Mouse (Mus musculus) heart, postnatal 0 days (tissue): Measurements from ENCODE around the gene Hapln3. TPM values are rescaled to one million over a fixed set of nuclear protein-coding genes. Genes with fewer than 3 reads are reported as not detected.

Source experiments
- ATAC-seq: fragments of 200-750 bp; cut with Nextera tagmentation; 2 replicates; pipeline ENCODE4 v1.8.0; 2017; ENCODE audit warnings: low read depth, moderate number of reproducible peaks, moderate library complexity; ENCODE audit not compliant: insufficient read depth
- DNase-seq: peaks from one replicate; pipeline ENCODE4 v3.0.0-alpha.2; 2016; ENCODE audit warnings: low spot score
- H3K27ac ChIP-seq: fragments of 300-500 bp; sonication (generic); 2 replicates; pipeline ENCODE4 v1.5.1; 2014; ENCODE audit warnings: low read depth, mild to moderate bottlenecking
- H3K27me3 ChIP-seq: fragments of 300-500 bp; sonication (generic); 2 replicates; pipeline ENCODE4 v1.6.1; 2014; ENCODE audit warnings: low read length, mixed read lengths; ENCODE audit not compliant: control insufficient read depth, insufficient read depth
- H3K36me3 ChIP-seq: fragments of 300-500 bp; sonication (generic); replicated peaks from 2 replicates; pipeline ENCODE4 v1.6.1; 2014; ENCODE audit warnings: low read length, mixed read lengths; ENCODE audit not compliant: control insufficient read depth, insufficient read depth
- H3K4me1 ChIP-seq: fragments of 300-500 bp; sonication (generic); 2 replicates; pipeline ENCODE4 v1.6.1; 2014; ENCODE audit warnings: antibody characterized with exemption; ENCODE audit not compliant: control insufficient read depth, insufficient read depth
- H3K4me2 ChIP-seq: fragments of 300-500 bp; sonication (generic); 2 replicates; pipeline ENCODE4 v1.6.1; 2014; ENCODE audit warnings: low read depth, mild to moderate bottlenecking, low read length, moderate library complexity
- H3K4me3 ChIP-seq: fragments of 300-500 bp; sonication (generic); 2 replicates; pipeline ENCODE4 v1.5.1; 2014; ENCODE audit warnings: low read depth, low read length
- H3K9ac ChIP-seq: fragments of 300-500 bp; sonication (generic); replicated peaks from 2 replicates; pipeline ENCODE4 v1.6.1; 2014; ENCODE audit warnings: low read depth, low read length, mixed read lengths
- H3K9me3 ChIP-seq: fragments of 300-500 bp; sonication (generic); replicated peaks from 2 replicates; pipeline ENCODE4 v1.6.1; 2016; ENCODE audit warnings: low read length; ENCODE audit not compliant: control insufficient read depth
- CTCF ChIP-seq: IDR thresholded peaks from 2 replicates; pipeline ENCODE4 v1.5.1; 2016; ENCODE audit warnings: antibody characterized with exemption, control low read depth, low read depth
- EP300 ChIP-seq: IDR thresholded peaks from 2 replicates; pipeline ENCODE4 v1.6.1; 2016; ENCODE audit warnings: antibody characterized with exemption, low read depth
- whole genome bisulfite sequencing: fragments of 180-500 bp; shearing (Covaris S2); extraction: QIAGEN DNeasy Blood & Tissue Kit; methylation state at CpG from one replicate; pipeline ENCODE4 v1.1.7; 2014; 5-methylcytosine and 5-hydroxymethylcytosine counted together
- polyA plus RNA-seq: library from polyadenylated mRNA; unstranded; fragments of >200 nt; fragmentation: Nextera tagmentation; extraction: Ambion mirVana; gene quantifications from 2 replicates; pipeline ENCODE4 v1.2.1, GENCODE M21; 2015
- total RNA-seq: library from RNA; depleted of rRNA; stranded (reverse); fragments of >200 nt; gene quantifications from 2 replicates; pipeline ENCODE4 v1.2.3, GENCODE M21; 2014; ENCODE audit warnings: low replicate concordance

Gene Hapln3
- total and polyA plus RNA-seq, 2 experiments from 2014 or later: 0.40 to 2.0 TPM

DNA sequence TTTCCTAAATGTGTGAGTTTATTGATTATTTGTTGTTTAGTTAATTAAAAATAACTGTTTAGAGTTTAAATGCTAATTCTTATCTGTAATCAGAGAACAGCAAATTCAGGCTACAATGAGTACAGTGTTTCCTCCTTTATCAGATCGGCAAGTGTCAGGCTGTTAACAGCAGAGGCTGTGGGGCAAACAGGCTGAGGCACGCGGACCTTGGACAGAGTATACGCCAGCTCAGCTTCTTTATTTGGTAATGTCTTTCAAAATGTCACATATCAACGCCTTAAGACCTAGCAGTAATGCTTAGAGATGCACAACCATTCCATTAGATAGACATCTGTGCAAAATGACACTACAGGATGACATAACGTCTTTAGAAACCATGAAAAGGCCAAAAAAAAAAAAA lies 18.7 kb upstream of the Hapln3 start:
- DNase-seq (no peak), ATAC-seq (no peak)
- TF ChIP-seq EP300: no peak
- no peak for TF ChIP-seq CTCF
- Histone ChIP-seq H3K27me3 (no peaks in the 10 kb centered on the region), H3K36me3 (peaks cover 9% of the 10 kb centered on the region), H3K4me2 (peak overlapping the region; percentile 82), H3K9ac (no peak overlapping the region), H3K4me3 (no peak overlapping the region), H3K27ac (peak overlapping the region; percentile 90; the same call in 1 of the 2 replicates), H3K4me1 (peaks cover 24% of the 10 kb centered on the region), H3K9me3 (no peaks in the 10 kb centered on the region)
- 32% methylated on average over 6 of the region's 6 CpGs for WGBS

GRCm38 (mm10) chr7:79148711-79149266 lies 18.0 kb upstream of the Hapln3 start, which contains the start of gene Mfge8:
Gene Mfge8 (minus strand): TSS chr7:79149060.
- ATAC-seq (peak; percentile 97), DNase-seq (peak; percentile 96)
- TF ChIP-seq CTCF (no peak), EP300 (no peak)
- peak within 1 kb of the TSS; percentile 84 for H3K4me3 ChIP-seq
- WGBS: 0% methylated on average over 39 of the region's 39 CpGs
- no peaks in the 10 kb centered on the region for H3K9me3 ChIP-seq
- peak within 1 kb of the TSS; percentile 82 for H3K4me2 ChIP-seq
- H3K36me3 ChIP-seq: peaks cover 15% of the 10 kb centered on the region
- no peaks in the 10 kb centered on the region for H3K27me3 ChIP-seq
- peak within 1 kb of the TSS; percentile 90 for H3K27ac ChIP-seq
- H3K9ac ChIP-seq: peak within 1 kb of the TSS; percentile 88
- H3K4me1 ChIP-seq: peaks cover 24% of the 10 kb centered on the region

GRCm38 (mm10) chr7:79147931-79148653 lies 17.3 kb upstream of the Hapln3 start:
- ATAC-seq: no peak
- 1% methylated on average over 20 of the region's 20 CpGs for WGBS
- Histone ChIP-seq H3K9ac (peak overlapping the region; percentile 88), H3K36me3 (peaks cover 22% of the 10 kb centered on the region), H3K4me3 (peak overlapping the region; percentile 84), H3K4me1 (peaks cover 24% of the 10 kb centered on the region), H3K4me2 (peak overlapping the region; percentile 82), H3K27me3 (no peaks in the 10 kb centered on the region), H3K27ac (peak overlapping the region; percentile 90), H3K9me3 (no peaks in the 10 kb centered on the region)
- TF ChIP-seq CTCF (no peak), EP300 (no peak)
- no peak for DNase-seq

- no peaks in the 10 kb centered on the region for H3K27me3 ChIP-seq
- ATAC-seq (peak; percentile 43), DNase-seq (peak; percentile 73)
- H3K9me3 ChIP-seq: no peaks in the 10 kb centered on the region
- H3K4me3 ChIP-seq: peak overlapping the region; percentile 84
- H3K4me1 ChIP-seq: peaks cover 24% of the 10 kb centered on the region
- TF ChIP-seq EP300 (no peak), CTCF (no peak)
- peak overlapping the region; percentile 82 for H3K4me2 ChIP-seq
- peaks cover 31% of the 10 kb centered on the region for H3K36me3 ChIP-seq
- H3K9ac ChIP-seq: peak overlapping the region; percentile 88
- 41% methylated on average over 12 of the region's 12 CpGs for WGBS
- peak overlapping the region; percentile 90 for H3K27ac ChIP-seq
Measured at GRCm38 (mm10) chr7:79147011-79147837, 16.4 kb upstream of the Hapln3 start.

GRCm38 (mm10) chr7:79140897-79141296 lies 10.1 kb upstream of the Hapln3 start:
- 40% methylated on average over 8 of the region's 8 CpGs for WGBS
- H3K36me3 ChIP-seq: peaks cover 84% of the 10 kb centered on the region
- peak; percentile 56; the same call in 1 of the 2 replicates for ATAC-seq
- H3K27me3 ChIP-seq: no peaks in the 10 kb centered on the region
- no peaks in the 10 kb centered on the region for H3K4me1 ChIP-seq
- no peak overlapping the region for H3K4me2 ChIP-seq
- no peak overlapping the region for H3K4me3 ChIP-seq
- no peak overlapping the region for H3K27ac ChIP-seq
- H3K9ac ChIP-seq: no peak overlapping the region
- H3K9me3 ChIP-seq: no peaks in the 10 kb centered on the region
- TF ChIP-seq CTCF: peak; percentile 97
- no peak for TF ChIP-seq EP300
- DNase-seq: peak; percentile 60
